Mouse (Mus musculus) MEL (cell line): ENCODE data around the gene Ddx5. TPM values are rescaled to one million over a fixed set of nuclear protein-coding genes. Genes with fewer than 3 reads are reported as not detected.
"Not testable (repeated sequence)": the region's sequence is repeated elsewhere in the genome, so short reads cannot be mapped to it uniquely, and the experiment has no call there.

Experiments
- DNase-seq: peaks from one replicate; pipeline ENCODE4 v3.0.0; 2011; ENCODE audit warnings: low read depth, low spot score
- H3K27ac ChIP-seq: 2 replicates; pipeline ENCODE4 v1.5.1; 2012; ENCODE audit warnings: low read depth, mild to moderate bottlenecking, control low read depth, low read length, moderate library complexity; ENCODE audit not compliant: control insufficient read depth
- H3K27me3 ChIP-seq, 2 experiments: fragments of 150-350 bp in 1 of 2; sonication (generic) in 1 of 2; 2 replicates each; pipeline ENCODE4 v1.6.1; 2012; ENCODE audit warnings: low read length in 2 of 2, mild to moderate bottlenecking in 2 of 2, improper control_type of control experiment in 1 of 2, moderate library complexity in 1 of 2; ENCODE audit not compliant: insufficient read depth in 2 of 2, control insufficient read depth in 1 of 2
- H3K36me3 ChIP-seq, 2 experiments: 2 replicates each; pipeline ENCODE4 v1.6.1; 2012 to 2014; ENCODE audit warnings: low read length in 2 of 2, improper control_type of control experiment in 1 of 2, inconsistent platforms in 1 of 2, mild to moderate bottlenecking in 1 of 2; ENCODE audit not compliant: insufficient read depth in 2 of 2, control insufficient read depth in 1 of 2
- H3K4me1 ChIP-seq, 2 experiments: fragments of 150-350 bp in 1 of 2; sonication (generic) in 1 of 2; 2 replicates each; pipeline ENCODE4 v1.6.1; 2012; ENCODE audit warnings: low read length in 2 of 2, improper control_type of control experiment in 1 of 2, mild to moderate bottlenecking in 1 of 2; ENCODE audit not compliant: insufficient read depth in 2 of 2, control insufficient read depth in 1 of 2
- H3K4me3 ChIP-seq, 2 experiments: fragments of 150-350 bp in 1 of 2; sonication (generic) in 1 of 2; 2 replicates each; pipeline ENCODE4 v1.5.1; 2012; ENCODE audit warnings: low read depth in 2 of 2, low read length in 2 of 2, mild to moderate bottlenecking in 2 of 2, moderate library complexity in 2 of 2, control low read depth in 1 of 2, improper control_type of control experiment in 1 of 2; ENCODE audit not compliant: control insufficient read depth in 1 of 2, insufficient read depth in 1 of 2
- H3K79me2 ChIP-seq: 2 replicates; pipeline ENCODE4 v1.6.1; 2012; ENCODE audit warnings: mild to moderate bottlenecking, low read length, moderate library complexity; ENCODE audit not compliant: control insufficient read depth, poor library complexity, insufficient read depth
- H3K9ac ChIP-seq: 2 replicates; pipeline ENCODE4 v1.6.1; 2012; ENCODE audit warnings: low read depth, mild to moderate bottlenecking, control low read depth, low read length, moderate library complexity; ENCODE audit not compliant: control insufficient read depth, poor library complexity, severe bottlenecking
- H3K9me3 ChIP-seq: fragments of 150-350 bp; sonication (generic); replicated peaks from 2 replicates; pipeline ENCODE4 v1.6.1; 2012; ENCODE audit warnings: mild to moderate bottlenecking, low read length, improper control_type of control experiment, moderate library complexity; ENCODE audit not compliant: insufficient read depth
- CHD1 ChIP-seq: IDR thresholded peaks from 2 replicates; pipeline ENCODE4 v1.6.1; 2012; ENCODE audit warnings: low read depth, mild to moderate bottlenecking, inconsistent platforms, low read length, improper control_type of control experiment
- CTCF ChIP-seq, 3 experiments: IDR thresholded peaks in 2 of 3; conservative IDR thresholded peaks in 1 of 3; 2 replicates each; pipeline ENCODE4 v1.5.1; 2011 to 2012; ENCODE audit warnings: low read length in 3 of 3, low read depth in 2 of 3, mild to moderate bottlenecking in 2 of 3, improper control_type of control experiment in 1 of 3, inconsistent platforms in 1 of 3, mixed read lengths in 1 of 3, moderate library complexity in 1 of 3; ENCODE audit not compliant: control insufficient read depth in 1 of 3, insufficient read depth in 1 of 3, poor library complexity in 1 of 3, severe bottlenecking in 1 of 3
- GATA1 ChIP-seq: IDR thresholded peaks from 2 replicates; pipeline ENCODE4 v1.6.1; 2011; ENCODE audit warnings: low read depth, low read length, improper control_type of control experiment
- JUND ChIP-seq: IDR thresholded peaks from 2 replicates; pipeline ENCODE4 v1.6.1; 2011; ENCODE audit warnings: low read depth, mild to moderate bottlenecking, improper control_type of control experiment, low read length
- MYC ChIP-seq: IDR thresholded peaks from 2 replicates; pipeline ENCODE4 v1.6.1; 2011; ENCODE audit warnings: low read depth, mild to moderate bottlenecking, low read length, improper control_type of control experiment, moderate library complexity
- NRF1 ChIP-seq: IDR thresholded peaks from 2 replicates; pipeline ENCODE4 v1.6.1; 2014; ENCODE audit warnings: low read depth, mild to moderate bottlenecking, inconsistent platforms, low read length, improper control_type of control experiment, moderate library complexity; ENCODE audit not compliant: poor library complexity, insufficient read depth, severe bottlenecking
- RCOR1 ChIP-seq: IDR thresholded peaks from 2 replicates; pipeline ENCODE4 v1.6.1; 2012; ENCODE audit warnings: low read depth, mild to moderate bottlenecking, inconsistent platforms, low read length, improper control_type of control experiment
- SMC3 ChIP-seq: IDR thresholded peaks from 2 replicates; pipeline ENCODE4 v1.6.1; 2011; ENCODE audit warnings: low read depth, low read length, improper control_type of control experiment
- TAL1 ChIP-seq: IDR thresholded peaks from 2 replicates; pipeline ENCODE4 v1.6.1; 2012; ENCODE audit warnings: mild to moderate bottlenecking, inconsistent platforms, low read length, moderate library complexity, mixed read lengths
- ZNF384 ChIP-seq: IDR thresholded peaks from 2 replicates; pipeline ENCODE4 v1.6.1; 2012; ENCODE audit warnings: low read depth, mild to moderate bottlenecking, inconsistent platforms, low read length, improper control_type of control experiment
- polyA plus RNA-seq, 2 experiments: library from polyadenylated mRNA; stranded (reverse) in 1 of 2; unstranded in 1 of 2; fragments of >175 nt in 1 of 2; fragments of >200 nt in 1 of 2; gene quantifications; 2 replicates each; pipeline versions ENCODE4 v1.2.1 to v1.2.4; 2012; ENCODE audit warnings: low replicate concordance in 2 of 2, low read depth in 1 of 2; ENCODE audit not compliant: insufficient read length in 2 of 2, insufficient read depth in 1 of 2, missing spikeins in 1 of 2
- total RNA-seq: library from RNA; depleted of rRNA; stranded (reverse); fragments of 300-350 nt; gene quantifications from 2 replicates; pipeline ENCODE4 v1.2.3, GENCODE M21; 2012

Gene Ddx5
- total and polyA plus RNA-seq, 3 experiments = 338 to 3,269 (median 748) TPM

- TF ChIP-seq GATA1 = peak; percentile 79
- no peak for TF ChIP-seq CHD1
- peak; percentile 97 for TF ChIP-seq RCOR1
- no peak for TF ChIP-seq NRF1
Observed at GRCm38 (mm10) chr11:106751039-106752018, 37.7 kb downstream of the Ddx5 start, which contains the start of gene Milr1 (continued).

GRCm38 (mm10) chr11:106750121-106750751, 38.7 kb downstream of the Ddx5 start, which contains the start of gene Pecam1:
Gene Pecam1, minus strand, starts transcription at chr11:106750628.
- Histone ChIP-seq H3K79me2 (no peaks in the 10 kb centered on the region), H3K4me1 (peaks cover 0 to 24% of the 10 kb centered on the region in 2 experiments; a peak in 2 of 4 replicates), H3K9me3 (no peaks in the 10 kb centered on the region), H3K27me3 (no peaks in the 10 kb centered on the region), H3K27ac (no peak within 1 kb of the TSS), H3K36me3 (peaks cover 0 to 19% of the 10 kb centered on the region in 2 experiments; a peak in 2 of 4 replicates), H3K9ac (peak within 1 kb of the TSS; percentile 33), H3K4me3 (peak within 1 kb of the TSS; percentile 26 to 35)
- peak; percentile 49 for DNase-seq
- TF ChIP-seq CHD1 (no peak), SMC3 (no peak), ZNF384 (no peak), TAL1 (no peak), RCOR1 (no peak), JUND (no peak), MYC (no peak), CTCF (IDR thresholded peaks at IDR 0.05 in 2 of 3, conservative IDR thresholded peaks at IDR 0.05 in 1 of 3; ENCODE audit: control insufficient read depth in 1 of 3, insufficient read depth in 1 of 3, low read depth in 2 of 3, low read length in 3 of 3, poor library complexity in 1 of 3, severe bottlenecking in 1 of 3) (no peak)

GRCm38 (mm10) chr11:106749557-106750120, 39.3 kb downstream of the Ddx5 start:
- Histone ChIP-seq H3K36me3 (peaks cover 0 to 19% of the 10 kb centered on the region in 2 experiments; a peak in 2 of 4 replicates), H3K4me1 (peaks cover 0 to 24% of the 10 kb centered on the region in 2 experiments; a peak in 2 of 4 replicates)
- H3K9me3 ChIP-seq, H3K9ac ChIP-seq, H3K27ac ChIP-seq, H3K79me2 ChIP-seq, DNase-seq, H3K27me3 ChIP-seq, H3K4me3 ChIP-seq: not testable (repeated sequence)
